Mouse (Mus musculus): ENCODE measurements around the gene Zkscan2.

Zkscan2 gene

GRCm38 (mm10) chr7:123430411-123430705, 69.9 kb downstream of the Zkscan2 start:
- DNase-seq, result no peak

- no peak for DNase-seq
Measured at GRCm38 (mm10) chr7:123429624-123430410, 70.4 kb downstream of the Zkscan2 start.
